Mouse (Mus musculus) kidney, adult 9 months (tissue): Measurements from ENCODE around the gene Nrg4.

Experiments used
- DNase-seq: peaks from one replicate; pipeline ENCODE4 v3.0.0; 2022

The Nrg4 gene

DNA sequence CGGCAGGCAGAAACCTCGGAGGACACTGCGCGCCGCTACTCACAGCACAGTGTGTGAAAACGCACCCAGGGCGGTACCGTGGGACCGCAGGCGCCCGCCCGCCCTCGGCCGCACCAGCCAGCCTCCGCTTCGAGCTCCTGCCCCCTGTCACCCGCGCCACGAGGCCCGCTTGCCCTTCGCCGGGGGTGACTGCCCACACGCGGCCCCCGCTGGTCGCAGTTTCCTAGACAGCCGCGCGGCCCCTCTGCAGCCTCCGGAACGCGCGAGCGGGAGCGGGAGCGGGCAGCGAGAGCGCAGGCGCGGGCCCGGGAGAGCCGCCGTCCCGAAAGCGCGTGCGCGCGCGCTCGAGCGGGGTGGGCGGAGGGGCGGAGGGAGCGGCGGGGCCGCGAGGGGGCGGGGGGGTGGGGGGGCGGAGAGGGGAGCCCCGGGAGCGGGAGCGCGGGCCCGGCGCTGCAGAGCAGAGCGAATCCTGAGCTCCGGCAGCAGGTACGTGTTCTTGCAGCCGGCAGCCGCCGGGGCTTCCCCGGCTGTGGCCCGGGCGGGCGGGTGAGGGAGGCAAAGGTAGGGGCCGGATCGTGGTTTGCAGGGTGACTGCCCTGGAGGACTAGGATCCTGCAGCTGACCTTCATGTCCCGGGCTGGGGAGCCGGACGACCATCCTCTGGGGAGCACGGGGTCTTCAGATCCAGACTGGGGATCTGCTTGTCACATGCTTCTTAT, at the start of gene Nrg4, which contains the start of gene Tmem266:
Gene Nrg4, minus strand, starts transcription at position 330 of the 719 bp plus-strand sequence.
Gene Tmem266, plus strand, starts transcription at position 399 of the 719 bp plus-strand sequence.
- peak; percentile 56 for DNase-seq

DNA sequence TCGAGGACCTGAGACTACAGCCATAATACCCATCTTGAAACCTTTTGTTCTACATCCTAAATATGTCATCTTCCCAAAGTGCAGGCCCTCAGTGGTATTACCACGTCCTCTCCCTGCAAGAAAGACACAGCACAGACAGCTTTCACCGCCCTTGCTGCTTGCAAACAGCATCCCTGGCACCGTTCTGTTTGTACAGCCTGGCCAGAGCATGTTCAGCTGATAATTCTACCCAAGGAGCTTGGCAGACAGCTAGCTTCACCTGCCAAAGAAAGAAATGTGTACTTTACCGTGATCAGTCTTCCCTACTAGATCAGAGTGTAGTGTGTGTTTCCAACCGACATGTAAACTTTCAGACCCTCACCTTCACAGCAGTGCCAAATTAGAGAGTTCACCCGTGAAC, 45.3 kb upstream of the Nrg4 start:
- DNase-seq = no peak

- no peak for DNase-seq
Observed at GRCm38 (mm10) chr9:55368011-55368410, 41.4 kb upstream of the Nrg4 start.

- no peak for DNase-seq
Observed at GRCm38 (mm10) chr9:55363707-55364106, 37.1 kb upstream of the Nrg4 start.

GRCm38 (mm10) chr9:55361969-55362368, 35.3 kb upstream of the Nrg4 start:
- no peak for DNase-seq

DNA sequence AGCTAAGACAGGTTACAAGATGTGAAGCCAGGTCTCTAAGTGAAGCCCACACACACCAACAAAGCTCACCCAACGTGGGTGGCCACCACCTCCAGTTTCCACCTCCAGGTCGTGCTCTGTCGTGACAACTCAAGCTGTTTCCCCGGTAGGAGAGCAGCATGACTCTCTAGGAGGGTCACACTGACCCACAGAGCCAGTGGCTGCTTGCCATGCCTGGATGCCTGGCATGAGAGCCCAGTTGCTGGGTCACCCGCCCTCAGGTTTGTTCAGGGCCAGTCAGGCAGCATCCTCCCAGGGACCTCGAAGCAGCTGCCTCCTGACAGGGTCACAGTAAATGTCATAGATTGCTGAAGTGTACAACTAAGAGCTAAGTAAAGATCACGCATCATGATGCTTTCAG, 34.2 kb upstream of the Nrg4 start:
- no peak for DNase-seq

DNA sequence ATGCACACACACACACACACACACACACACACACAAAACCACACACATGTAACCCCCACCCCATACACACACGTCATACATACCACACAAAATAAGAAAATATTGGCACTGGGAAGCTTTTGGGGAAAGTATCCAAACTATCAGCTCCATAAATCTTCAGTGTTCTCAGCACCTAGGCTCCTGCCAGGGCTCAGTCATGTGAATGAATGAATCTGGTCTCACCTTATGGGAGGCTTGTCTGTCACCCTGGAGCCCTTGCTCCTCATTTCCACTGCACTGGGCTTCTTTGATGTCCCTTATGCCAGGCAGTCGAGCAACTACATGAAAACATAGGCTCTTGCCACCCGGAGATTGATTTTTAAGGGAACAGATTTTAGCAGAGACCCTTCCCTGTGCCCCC, 33.7 kb upstream of the Nrg4 start:
- DNase-seq = no peak

DNA sequence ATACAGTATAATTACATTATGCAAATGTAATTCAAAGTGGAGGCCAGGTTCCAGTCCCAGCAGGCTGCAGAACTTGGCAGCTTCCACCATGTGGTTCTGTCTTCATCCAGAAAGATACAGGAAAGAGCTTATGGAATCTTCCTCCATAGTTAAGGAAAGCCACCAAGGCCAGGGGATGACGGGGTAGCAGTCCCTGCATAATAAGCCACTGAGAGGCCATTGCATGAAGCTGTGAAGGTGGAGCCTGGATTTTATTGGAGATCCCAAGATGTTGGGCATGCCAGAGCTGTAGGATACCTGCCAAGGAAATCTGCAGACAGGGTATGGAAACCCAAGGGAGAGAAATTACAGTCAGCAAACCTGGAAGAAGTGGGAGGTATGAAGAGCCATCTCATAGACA, 30.5 kb upstream of the Nrg4 start:
- DNase-seq = no peak

GRCm38 (mm10) chr9:55355270-55355834, 28.7 kb upstream of the Nrg4 start:
- DNase-seq = no peak

DNA sequence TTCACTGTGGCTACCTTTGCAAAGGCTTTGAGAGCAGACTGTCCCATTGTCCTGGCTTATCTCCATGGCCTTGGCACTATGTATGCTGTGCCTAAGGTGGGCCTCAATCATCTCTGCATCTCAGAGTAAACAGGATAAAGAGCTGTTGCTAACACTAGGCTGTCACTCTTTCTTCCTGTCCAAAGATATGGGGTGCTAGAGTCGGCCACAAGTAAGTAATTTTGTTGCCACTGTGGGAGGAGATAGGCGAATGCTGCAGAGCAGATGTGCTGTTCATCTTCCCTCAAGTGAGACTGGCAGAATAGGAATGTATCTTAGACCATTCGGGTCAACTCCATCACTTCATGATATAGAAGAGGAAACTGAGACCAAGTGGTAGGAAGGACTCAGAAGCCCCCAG, 28.0 kb upstream of the Nrg4 start:
- DNase-seq = no peak

GRCm38 (mm10) chr9:55348664-55349063, 22.0 kb upstream of the Nrg4 start:
- DNase-seq = no peak

- no peak for DNase-seq
Observed at GRCm38 (mm10) chr9:55345332-55345731, 18.7 kb upstream of the Nrg4 start.

DNA sequence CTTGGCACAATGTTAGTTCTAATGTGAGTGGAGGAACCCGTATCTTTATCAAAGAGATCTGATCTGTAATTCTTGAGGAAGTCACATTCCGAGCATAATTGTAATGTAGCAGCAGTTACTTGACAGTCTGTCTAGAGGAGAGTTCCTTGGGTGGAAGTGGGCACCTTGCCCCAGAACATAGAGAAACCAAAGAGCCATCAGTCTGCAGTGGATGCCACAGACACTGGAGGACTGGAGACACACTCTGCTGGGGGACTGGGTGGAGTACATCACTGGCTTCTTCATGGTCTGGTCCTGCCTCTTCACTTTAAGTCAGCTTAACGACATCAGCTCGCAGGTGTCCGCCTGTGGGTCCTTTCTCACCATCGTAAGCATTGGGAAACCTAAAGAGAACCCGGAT, 17.5 kb upstream of the Nrg4 start:
- no peak for DNase-seq

DNA sequence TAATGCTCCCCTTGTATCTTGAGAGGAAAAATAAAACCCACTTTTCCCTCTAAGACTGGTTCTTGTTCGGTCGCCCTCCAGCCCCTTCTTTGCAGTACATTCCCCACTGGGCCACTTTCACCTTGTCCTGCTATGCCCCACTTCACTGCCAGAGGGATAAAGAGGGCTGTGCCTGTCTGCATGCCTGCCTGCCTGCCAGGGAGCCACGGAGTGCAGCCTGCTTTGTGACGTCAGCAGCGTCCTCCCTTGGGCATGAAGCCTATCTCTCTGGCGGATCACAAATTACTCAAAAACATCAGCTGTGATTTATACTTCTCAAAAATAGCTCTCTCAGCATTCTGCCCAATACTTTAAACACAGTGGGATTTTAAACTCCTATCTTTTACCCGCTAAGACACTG, 6.3 kb upstream of the Nrg4 start:
- DNase-seq = no peak

- no peak for DNase-seq
Observed at GRCm38 (mm10) chr9:55332476-55332875, 5.8 kb upstream of the Nrg4 start.

DNA sequence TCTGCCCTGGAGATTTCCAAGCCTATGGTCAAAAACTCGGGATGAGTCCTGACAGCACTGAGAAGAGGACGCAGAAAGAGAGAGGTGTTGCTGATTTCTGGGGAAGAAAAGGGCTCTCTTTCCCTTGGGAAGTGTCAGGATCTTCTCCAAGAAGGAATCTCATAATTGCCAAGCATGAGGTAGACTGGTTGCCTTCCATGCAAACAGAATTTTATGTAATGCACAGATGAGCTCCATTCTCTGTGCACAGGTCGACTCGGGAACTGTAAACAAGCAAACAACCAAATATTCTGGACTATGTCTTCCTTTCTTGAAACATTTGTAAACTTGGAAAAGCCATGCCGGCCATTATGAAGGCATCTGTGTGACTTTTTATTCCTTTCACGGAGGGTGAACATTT, 2.8 kb upstream of the Nrg4 start:
- DNase-seq = no peak

DNA sequence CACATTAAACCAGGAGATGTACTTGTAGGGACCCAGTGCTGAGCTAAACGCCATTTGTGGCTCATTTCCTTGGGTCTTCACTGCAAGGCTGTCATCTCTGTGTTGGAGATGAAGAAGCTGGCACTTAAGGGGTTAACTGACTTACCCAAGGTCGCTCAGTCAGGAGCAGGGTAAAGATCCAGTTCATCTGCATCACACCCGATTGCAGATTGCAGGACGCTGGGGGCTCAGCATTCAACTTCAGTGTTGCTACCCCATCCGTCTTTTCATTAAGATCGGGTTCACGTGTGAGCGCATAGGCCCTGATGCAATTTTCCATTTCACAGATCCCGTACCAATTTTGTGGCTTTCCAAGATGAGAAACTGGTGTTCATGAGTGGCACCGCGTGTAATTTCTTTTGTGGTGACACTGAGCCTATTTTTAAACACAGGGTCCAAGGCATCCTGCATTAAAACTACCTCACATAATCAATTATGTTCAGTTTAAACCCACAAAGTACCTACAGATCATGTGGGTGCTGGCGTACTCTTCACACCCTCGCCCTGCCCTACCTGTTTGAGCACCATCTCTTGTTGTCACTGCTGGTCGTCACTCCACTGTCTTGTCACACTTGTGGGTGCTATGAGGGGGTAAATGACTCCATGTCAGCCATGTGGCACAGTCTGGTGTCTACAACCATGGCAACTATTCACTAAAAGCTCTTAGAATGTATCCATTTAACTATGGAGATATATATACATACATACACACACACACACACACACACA, 1.7 kb upstream of the Nrg4 start:
- DNase-seq = no peak

DNA sequence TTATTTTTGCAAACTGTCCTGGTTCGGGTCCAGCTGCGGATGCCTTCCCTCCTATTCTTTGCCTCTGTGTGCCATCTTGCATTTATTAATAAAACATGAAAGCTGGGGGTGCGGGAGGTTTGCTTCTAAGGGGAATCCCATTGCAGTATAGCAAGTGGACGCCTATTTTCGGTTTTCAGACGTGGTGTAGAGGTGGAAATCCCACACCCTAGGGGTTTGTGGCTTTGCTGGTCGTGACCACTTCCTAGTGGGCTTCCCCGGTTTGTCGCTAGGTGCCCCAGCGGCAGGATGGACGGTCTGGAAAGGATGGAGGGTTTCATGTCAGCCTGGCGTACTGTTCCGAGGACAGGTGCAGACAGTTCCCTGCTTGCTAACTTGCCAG, 581 bp upstream of the Nrg4 start:
- no peak for DNase-seq

GRCm38 (mm10) chr9:55325564-55326514, 805 bp downstream of the Nrg4 start:
- no peak for DNase-seq

DNA sequence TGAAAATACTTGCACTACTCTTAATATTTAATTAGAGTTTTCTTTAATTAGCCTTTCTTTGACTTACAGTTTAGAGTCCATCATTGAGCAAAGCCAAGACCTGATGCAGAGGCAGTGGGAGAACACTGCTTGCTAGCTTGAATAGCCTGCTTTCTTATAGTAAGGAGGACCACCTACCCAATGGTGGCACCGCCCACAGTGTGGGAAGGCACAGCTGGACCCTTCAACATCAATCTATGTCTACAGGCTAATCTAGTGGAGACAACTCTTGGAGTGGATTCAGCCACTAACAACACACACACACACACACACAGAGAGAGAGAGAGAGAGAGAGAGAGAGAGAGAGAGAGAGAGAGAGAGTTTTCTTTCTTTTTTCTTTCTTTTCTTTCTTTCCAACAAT, 1.6 kb downstream of the Nrg4 start:
- DNase-seq = no peak

DNA sequence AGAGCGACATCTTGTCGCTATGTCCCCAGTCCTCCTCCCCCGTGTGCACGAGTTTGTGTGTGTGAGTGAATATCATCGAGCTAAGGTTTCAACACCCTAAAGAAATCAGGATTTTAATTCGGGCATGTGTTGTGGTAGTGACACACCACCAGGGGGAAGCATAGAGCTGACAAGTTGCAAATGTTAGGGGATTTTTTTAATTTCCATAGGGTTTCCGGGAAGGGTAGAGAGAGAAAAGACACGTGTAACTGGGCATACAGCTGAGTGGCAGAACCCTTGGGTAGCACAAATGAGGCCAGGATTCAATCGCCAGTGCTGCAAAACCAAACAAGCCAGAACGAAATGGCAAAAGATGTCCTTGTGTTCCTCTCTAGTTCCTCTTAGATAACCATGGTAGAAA, 2.1 kb downstream of the Nrg4 start:
- no peak for DNase-seq

GRCm38 (mm10) chr9:55324085-55324484, 2.6 kb downstream of the Nrg4 start:
- no peak for DNase-seq

DNA sequence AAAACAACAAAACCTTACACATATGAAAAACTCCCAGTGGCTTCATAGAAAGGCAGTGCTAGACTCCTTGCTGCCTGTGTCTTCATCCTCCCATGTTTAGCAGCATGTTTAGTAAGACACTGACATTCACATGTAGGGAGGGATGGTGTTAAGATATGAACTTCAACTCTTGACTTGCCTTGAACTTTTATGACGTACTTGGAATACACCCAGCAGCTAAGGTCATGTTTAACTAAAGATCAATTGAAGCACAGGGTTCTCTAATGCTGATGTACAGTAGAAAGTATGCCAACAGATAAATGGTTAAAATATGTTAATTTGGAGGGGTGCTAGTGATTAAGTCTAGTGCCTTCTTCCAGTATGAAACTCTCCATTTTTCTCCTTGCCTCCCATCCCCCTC, 4.0 kb downstream of the Nrg4 start:
- DNase-seq = no peak
